9 mouse cellular contexts compared by ENCODE assay signal in genomic region chr5:118663999-118664398, GRCm38 (mm10).
DNase-seq lines count a peak whose midpoint lies in the region; ATAC-seq and TF ChIP-seq lines count a peak whose summit lies in the region.
"Had no signal": no experiment of that assay in that cellular context is flagged by ENCODE, and none has a peak within 500 bp of the region (broad histone marks: within the 10 kb centered on the region; RNA-seq: fewer than 3 reads in every experiment).

No protein-coding gene starts in this region.

- H3K9ac ChIP-seq in liver, embryonic 16.5 days (ENCODE audit: low read depth, low read length): no peak overlapping the region
- H3K9ac ChIP-seq in stomach, embryonic 16.5 days (ENCODE audit: low read length): no peak overlapping the region
- H3K9ac ChIP-seq: limb, embryonic 12.5 days had no signal

- no peaks in the 10 kb centered on the region for H3K9me3 ChIP-seq in liver, embryonic 16.5 days (replicated peaks; ENCODE audit: control insufficient read depth, low read length)
- H3K9me3 ChIP-seq in stomach, embryonic 16.5 days (replicated peaks; ENCODE audit: control insufficient read depth, low read length): no peaks in the 10 kb centered on the region
- H3K9me3 ChIP-seq: limb, embryonic 12.5 days had no signal

- intact Hi-C loops in left cerebral cortex, postnatal 14 days (cut with DNase I): no loop called here

- no peaks in the 10 kb centered on the region for H3K27me3 ChIP-seq in liver, embryonic 16.5 days (ENCODE audit: control insufficient read depth, insufficient read depth, low read depth, low read length)
- no peaks in the 10 kb centered on the region for H3K27me3 ChIP-seq in stomach, embryonic 16.5 days (ENCODE audit: control insufficient read depth, insufficient read depth, low read length)
- no peaks in the 10 kb centered on the region for H3K27me3 ChIP-seq in cerebellum, adult 2 months (ENCODE audit: control insufficient read depth, insufficient read depth, low read length)
- H3K27me3 ChIP-seq: limb, embryonic 12.5 days had no signal

- no peaks in the 10 kb centered on the region for H3K36me3 ChIP-seq in liver, embryonic 16.5 days (ENCODE audit: control insufficient read depth, insufficient read depth)
- no peaks in the 10 kb centered on the region for H3K36me3 ChIP-seq in stomach, embryonic 16.5 days (ENCODE audit: control insufficient read depth, insufficient read depth, low read length)
- H3K36me3 ChIP-seq: limb, embryonic 12.5 days had no signal

- DNase-seq in thymus, postnatal 0 days (ENCODE audit: low spot score): peak; percentile 40
- DNase-seq in thymus, postnatal 14 days: no peak
- no peak for DNase-seq in left cerebral cortex, postnatal 14 days (ENCODE audit: low spot score in 2 of 2)
- DNase-seq in cerebellum, adult 2 months: no peak

- H3K4me1 ChIP-seq in liver, embryonic 16.5 days (ENCODE audit: control insufficient read depth, low read depth, low read length): peaks cover 4% of the 10 kb centered on the region
- H3K4me1 ChIP-seq in stomach, embryonic 16.5 days (ENCODE audit: control insufficient read depth, insufficient read depth, low read length): peaks cover 34% of the 10 kb centered on the region
- H3K4me1 ChIP-seq in cerebellum, adult 2 months (ENCODE audit: control insufficient read depth, insufficient read depth, low read length): peaks cover 34% of the 10 kb centered on the region

- H3K4me3 ChIP-seq in liver, embryonic 16.5 days (ENCODE audit: low read depth, low read length): no peak overlapping the region
- H3K4me3 ChIP-seq in stomach, embryonic 16.5 days (replicated peaks; ENCODE audit: low read length): no peak overlapping the region
- H3K4me3 ChIP-seq in cerebellum, adult 2 months (replicated peaks; ENCODE audit: insufficient read depth, low read depth, low read length): no peak overlapping the region
- H3K4me3 ChIP-seq: limb, embryonic 12.5 days had no signal

- H3K4me2 ChIP-seq in liver, embryonic 16.5 days (ENCODE audit: low read depth, low read length): no peak overlapping the region
- no peak overlapping the region for H3K4me2 ChIP-seq in stomach, embryonic 16.5 days (ENCODE audit: low read depth, low read length)
- H3K4me2 ChIP-seq: limb, embryonic 12.5 days had no signal

- TF ChIP-seq CTCF in cerebellum, adult 2 months (IDR thresholded peaks at IDR 0.05; ENCODE audit: borderline replicate concordance, insufficient read depth, low read depth, low read length): no peak

- TF ChIP-seq POLR2A in cerebellum, adult 2 months (IDR thresholded peaks at IDR 0.05; ENCODE audit: borderline replicate concordance, insufficient read depth, low read length): no peak

- ATAC-seq in common myeloid progenitor, adult 5-6 weeks (replicated peaks; ENCODE audit: low read depth, poor library complexity, severe bottlenecking): peak; percentile 79
- peak; percentile 54 for ATAC-seq in liver, embryonic 16.5 days (ENCODE audit: low read depth)
- ATAC-seq in stomach, embryonic 16.5 days (ENCODE audit: insufficient read depth, low FRiP score): peak; percentile 57; the same call in 1 of the 2 replicates
- ATAC-seq: forebrain, embryonic 16.5 days had no signal

- peak overlapping the region; percentile 35; the same call in 1 of the 2 replicates for H3K27ac ChIP-seq in liver, embryonic 16.5 days (ENCODE audit: low read length)
- H3K27ac ChIP-seq in stomach, embryonic 16.5 days (ENCODE audit: low read length): no peak overlapping the region
- no peak overlapping the region for H3K27ac ChIP-seq in cerebellum, adult 2 months (ENCODE audit: insufficient read depth, low read length)
- H3K27ac ChIP-seq: limb, embryonic 12.5 days had no signal

- 35% methylated on average over 6 of the region's 6 CpGs for WGBS in liver, embryonic 16.5 days (ENCODE audit: insufficient replicate concordance)
- 47% methylated on average over 6 of the region's 6 CpGs for WGBS in stomach, embryonic 16.5 days
- 80% methylated on average over 6 of the region's 6 CpGs for WGBS in cerebellum, adult 2 months
